Mouse (Mus musculus) embryonic facial prominence, embryonic 15.5 days (tissue): ENCODE results near the gene Gm3047. TPM values are rescaled to one million over a fixed set of nuclear protein-coding genes. Genes with fewer than 3 reads are reported as not detected.
"Not testable (repeated sequence)": the region's sequence is repeated elsewhere in the genome, so short reads cannot be mapped to it uniquely, and the experiment has no call there.

Experiments used
- ATAC-seq: fragments of 200-750 bp; cut with Nextera tagmentation; 2 replicates; pipeline ENCODE4 v1.8.0; 2017; ENCODE audit warnings: low read depth, moderate TSS enrichment; ENCODE audit not compliant: insufficient number of reproducible peaks, low FRiP score, low TSS enrichment
- H3K27ac ChIP-seq: fragments of 300-500 bp; sonication (generic); replicated peaks from 2 replicates; pipeline ENCODE4 v1.5.1; 2015; ENCODE audit warnings: mild to moderate bottlenecking, inconsistent platforms
- H3K27me3 ChIP-seq: fragments of 300-500 bp; sonication (generic); 2 replicates; pipeline ENCODE4 v1.6.1; 2015; ENCODE audit warnings: inconsistent platforms
- H3K36me3 ChIP-seq: fragments of 300-500 bp; sonication (generic); 2 replicates; pipeline ENCODE4 v1.6.1; 2015; ENCODE audit warnings: mild to moderate bottlenecking, inconsistent platforms
- H3K4me1 ChIP-seq: fragments of 300-500 bp; sonication (generic); 2 replicates; pipeline ENCODE4 v1.6.1; 2015; ENCODE audit warnings: inconsistent platforms
- H3K4me2 ChIP-seq: fragments of 300-500 bp; sonication (generic); replicated peaks from 2 replicates; pipeline ENCODE4 v1.6.1; 2015; ENCODE audit warnings: mild to moderate bottlenecking, inconsistent platforms
- H3K4me3 ChIP-seq: fragments of 300-500 bp; sonication (generic); replicated peaks from 2 replicates; pipeline ENCODE4 v1.5.1; 2015; ENCODE audit warnings: mild to moderate bottlenecking, inconsistent platforms
- H3K9ac ChIP-seq: fragments of 300-500 bp; sonication (generic); 2 replicates; pipeline ENCODE4 v1.6.1; 2015; ENCODE audit warnings: inconsistent platforms
- H3K9me3 ChIP-seq: fragments of 300-500 bp; sonication (generic); replicated peaks from 2 replicates; pipeline ENCODE4 v1.6.1; 2016; ENCODE audit warnings: inconsistent platforms
- WGBS: fragments of 180-500 bp; shearing (Covaris S2); methylation state at CpG from one replicate; pipeline ENCODE4 v1.1.7; 2015; 5-methylcytosine and 5-hydroxymethylcytosine counted together
- polyA plus RNA-seq: library from polyadenylated mRNA; unstranded; fragments of >200 nt; fragmentation: Nextera tagmentation; extraction: Ambion mirVana; gene quantifications from 2 replicates; pipeline ENCODE4 v1.2.1, GENCODE M21; 2015

Gm3047 gene
- polyA plus RNA-seq = not detected in 2 replicates

DNA sequence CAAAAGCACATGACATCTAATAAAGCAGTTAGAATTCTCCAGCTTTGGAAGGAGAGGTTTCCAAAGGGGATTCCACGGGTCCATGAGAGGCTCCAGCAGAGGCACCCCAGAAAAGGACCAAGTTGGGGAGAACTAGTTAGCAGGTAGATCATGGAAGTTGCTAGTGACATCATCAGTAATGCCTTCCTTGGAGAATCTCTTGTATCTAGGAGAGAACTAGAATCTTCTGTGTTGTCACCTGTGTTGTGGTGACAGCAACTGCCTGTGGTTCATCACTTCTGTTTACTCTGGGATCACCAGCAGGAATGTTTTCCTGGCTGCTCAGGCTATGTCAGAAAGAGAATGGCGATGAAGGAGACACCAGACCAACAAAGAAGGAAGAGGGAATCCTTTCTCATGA, at the start of gene Gm3047:
TSS of gene Gm3047 (plus strand) at position 301 of the 400 bp plus-strand sequence.
- H3K36me3 ChIP-seq, ATAC-seq, H3K4me2 ChIP-seq, H3K4me3 ChIP-seq, H3K27me3 ChIP-seq, H3K9me3 ChIP-seq, H3K27ac ChIP-seq, H3K9ac ChIP-seq, H3K4me1 ChIP-seq: not testable (repeated sequence)
- no CpG with 5 or more reads among the region's 2 CpGs for WGBS

Other genes with a start within 250 kb of the Gm3047 start
- gene Gm3149, start 238.1 kb upstream of the Gm3047 start, polyA plus RNA-seq = not detected in 2 replicates
- gene 2610042L04Rik, start 220.6 kb upstream of the Gm3047 start, polyA plus RNA-seq = 0.13 TPM in 1 of 2 replicates, not detected in the other
- not detected in 2 replicates for gene Gm3159, start 157.9 kb upstream of the Gm3047 start, polyA plus RNA-seq
- 0.08 and 0.27 TPM in 2 replicates for gene Gm3164, start 140.0 kb upstream of the Gm3047 start, polyA plus RNA-seq
- gene Gm3173, start 124.4 kb upstream of the Gm3047 start, polyA plus RNA-seq = not detected in 2 replicates
- gene Gm3182, start 73.7 kb upstream of the Gm3047 start, polyA plus RNA-seq = not detected in 2 replicates
- gene Gm8159, start 76.9 kb downstream of the Gm3047 start, polyA plus RNA-seq = not detected in 2 replicates
- gene Gm3239, start 108.8 kb downstream of the Gm3047 start, polyA plus RNA-seq = not detected in 2 replicates
- gene Gm7876, start 153.8 kb downstream of the Gm3047 start, polyA plus RNA-seq = 0.25 TPM in 1 of 2 replicates, not detected in the other
- gene Gm3252, start 171.4 kb downstream of the Gm3047 start, polyA plus RNA-seq = 0.19 TPM in 1 of 2 replicates, not detected in the other
- gene Gm9602, start 220.9 kb downstream of the Gm3047 start, polyA plus RNA-seq = not detected in 2 replicates